Mouse (Mus musculus) heart, postnatal 14 days (tissue): ENCODE data around the gene Ugt1a8. TPM values are rescaled to one million over a fixed set of nuclear protein-coding genes. Genes with fewer than 3 reads are reported as not detected.
"Not testable (repeated sequence)": the region's sequence is repeated elsewhere in the genome, so short reads cannot be mapped to it uniquely, and the experiment has no call there.

Experiments
- DNase-seq, 2 experiments: peaks; one replicate each; pipeline ENCODE4 v3.0.0; 2021 to 2022
- intact Hi-C: fragments of 180-260 bp; cut with DNase I; formaldehyde crosslinking; loops from one replicate; pipeline ENCODE4 v1.15.1; 2025
- long read RNA-seq, 2 experiments: library from polyadenylated mRNA; stranded (forward); transcript quantifications; one replicate each; pipeline ENCODE4 v2.0.0; 2021
- total RNA-seq, 2 experiments: library from RNA; stranded (reverse); gene quantifications; 2 replicates each; pipeline ENCODE4 v1.2.3; 2021

Gene Ugt1a8
- not detected for total RNA-seq
- long read RNA-seq, experiment 1, result 0 reads
- long read RNA-seq, experiment 2, result 0 reads

DNA sequence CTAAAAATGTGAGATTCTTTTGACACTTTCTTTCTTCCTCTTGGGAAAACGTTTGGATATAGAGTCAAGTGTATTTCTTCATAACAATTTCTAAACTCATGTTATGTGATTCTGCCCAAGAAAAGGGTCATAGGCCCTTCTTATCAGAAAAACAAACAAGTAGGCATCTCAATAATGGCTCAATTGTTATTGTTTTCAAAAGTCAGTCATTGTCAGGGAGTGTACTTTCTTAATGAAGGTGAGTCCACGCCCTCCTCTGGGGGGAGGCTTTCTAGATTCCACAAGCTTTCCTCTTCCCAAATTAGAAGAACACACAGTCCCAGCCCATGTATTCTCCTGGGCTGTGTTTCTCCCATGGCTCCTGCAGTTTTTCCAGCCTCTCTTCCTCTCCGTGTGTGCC, at the start of gene Ugt1a8:
Ugt1a8 (plus strand) TSS at position 301 of the 400 bp plus-strand sequence.
- DNase-seq, result no peak
- intact Hi-C loops, result no loop called here

DNA sequence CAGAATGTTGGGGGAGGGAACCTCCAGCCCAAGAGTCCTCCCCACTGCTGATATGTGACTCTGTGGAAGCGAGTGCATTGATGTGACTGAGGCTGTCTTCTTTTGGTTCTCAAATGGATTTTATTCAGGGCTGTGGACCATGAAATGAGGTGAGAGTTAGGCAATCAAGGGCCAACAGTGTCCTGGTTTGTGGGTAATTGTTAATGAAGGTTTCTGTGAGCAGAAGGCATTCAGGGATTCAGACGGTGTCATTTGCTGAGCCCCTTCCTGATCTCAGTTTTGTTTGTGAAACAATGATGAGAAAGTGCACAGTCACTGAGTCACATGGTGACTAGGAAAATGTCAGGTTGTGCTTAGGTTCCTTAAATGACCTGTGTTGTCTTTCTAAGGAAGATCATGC, 44.6 kb upstream of the Ugt1a8 start:
- intact Hi-C loops, DNase-seq: not testable (repeated sequence)

DNA sequence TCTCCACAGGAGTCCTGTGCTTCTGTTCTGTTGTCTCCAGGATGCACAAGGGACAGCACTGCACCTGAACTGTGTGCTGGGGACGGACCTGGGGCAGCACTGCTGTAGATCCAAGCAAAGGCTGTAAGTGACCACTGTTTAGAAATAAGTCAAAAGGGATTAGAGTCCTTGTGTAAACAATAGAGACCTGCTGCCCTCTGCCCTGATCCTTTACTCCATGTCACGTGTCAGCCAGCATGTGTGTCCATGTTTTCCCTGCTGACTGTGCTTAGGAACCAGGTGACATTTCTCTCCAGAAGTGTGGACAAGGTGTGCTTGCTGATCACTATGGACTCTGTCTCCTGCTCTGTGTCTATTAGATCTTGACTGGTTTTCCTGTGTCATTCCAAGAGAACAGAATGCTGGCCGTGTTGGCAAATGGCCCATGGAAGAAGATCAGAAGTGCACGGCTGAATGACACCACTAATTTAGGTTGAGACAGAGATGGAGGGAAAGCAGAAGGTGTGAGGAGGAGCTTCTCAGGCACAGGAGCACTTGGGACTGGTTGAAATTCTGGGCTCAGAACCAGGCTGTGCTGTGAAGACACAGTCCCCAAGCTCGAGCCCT, 42.7 kb upstream of the Ugt1a8 start:
- intact Hi-C loops, DNase-seq: not testable (repeated sequence)

DNA sequence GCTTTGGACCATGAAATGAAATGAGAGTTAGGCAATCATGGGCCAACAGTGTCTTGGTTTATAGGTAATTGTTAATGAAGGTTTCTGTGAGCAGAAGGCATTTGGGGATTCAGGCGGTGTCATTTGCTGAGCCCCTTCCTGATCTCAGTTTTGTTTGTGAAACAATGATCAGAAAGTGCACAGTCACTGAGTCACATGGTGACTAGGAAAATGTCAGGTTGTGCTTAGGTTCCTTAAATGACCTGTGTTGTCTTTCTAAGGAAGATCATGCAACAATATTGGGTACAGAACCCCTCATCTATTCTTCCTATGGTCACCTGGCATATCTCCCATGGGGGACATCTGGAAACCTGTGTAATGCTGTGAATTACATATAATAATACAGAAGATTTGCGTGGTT, 40.2 kb upstream of the Ugt1a8 start:
- intact Hi-C loops, DNase-seq: not testable (repeated sequence)

DNA sequence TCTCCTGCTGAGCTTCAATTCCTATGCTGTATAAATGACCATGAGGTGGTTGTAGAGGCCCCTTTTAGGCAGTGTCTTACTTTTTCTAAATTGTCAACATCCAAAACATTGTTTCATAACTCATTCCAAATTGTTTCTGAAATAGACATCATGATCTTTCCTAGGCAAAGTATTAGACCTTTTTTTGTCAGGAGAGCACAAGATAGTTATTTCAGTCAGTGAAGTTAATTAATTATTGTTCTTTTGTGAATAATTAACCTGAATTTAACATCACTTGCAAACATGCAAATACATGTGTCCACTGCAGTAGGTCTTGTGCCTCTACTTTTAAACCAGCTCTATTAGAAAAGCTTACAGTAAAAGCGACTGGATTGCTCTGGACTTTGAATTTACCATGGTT, 32.5 kb upstream of the Ugt1a8 start, which contains the start of gene Ugt1a10:
Ugt1a10 (plus strand) TSS at position 301 of the 400 bp plus-strand sequence.
- intact Hi-C loops, result no loop called here
- no peak for DNase-seq

DNA sequence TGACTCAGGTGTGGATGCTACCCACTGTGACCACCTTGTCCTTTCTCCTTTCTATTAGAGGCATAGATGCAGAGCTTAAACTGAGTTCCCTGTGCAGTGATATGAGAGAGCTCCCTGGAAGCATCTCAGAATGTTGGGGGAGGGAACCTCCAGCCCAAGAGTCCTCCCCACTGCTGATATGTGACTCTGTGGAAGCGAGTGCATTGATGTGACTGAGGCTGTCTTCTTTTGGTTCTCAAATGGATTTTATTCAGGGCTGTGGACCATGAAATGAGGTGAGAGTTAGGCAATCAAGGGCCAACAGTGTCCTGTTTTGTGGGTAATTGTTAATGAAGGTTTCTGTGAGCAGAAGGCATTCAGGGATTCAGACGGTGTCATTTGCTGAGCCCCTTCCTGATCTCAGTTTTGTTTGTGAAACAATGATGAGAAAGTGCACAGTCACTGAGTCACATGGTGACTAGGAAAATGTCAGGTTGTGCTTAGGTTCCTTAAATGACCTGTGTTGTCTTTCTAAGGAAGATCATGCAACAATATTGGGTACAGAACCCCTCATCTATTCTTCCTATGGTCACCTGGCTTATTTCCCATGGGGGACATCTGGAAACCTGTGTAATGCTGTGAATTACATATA, 21.0 kb upstream of the Ugt1a8 start:
- DNase-seq, intact Hi-C loops: not testable (repeated sequence)

DNA sequence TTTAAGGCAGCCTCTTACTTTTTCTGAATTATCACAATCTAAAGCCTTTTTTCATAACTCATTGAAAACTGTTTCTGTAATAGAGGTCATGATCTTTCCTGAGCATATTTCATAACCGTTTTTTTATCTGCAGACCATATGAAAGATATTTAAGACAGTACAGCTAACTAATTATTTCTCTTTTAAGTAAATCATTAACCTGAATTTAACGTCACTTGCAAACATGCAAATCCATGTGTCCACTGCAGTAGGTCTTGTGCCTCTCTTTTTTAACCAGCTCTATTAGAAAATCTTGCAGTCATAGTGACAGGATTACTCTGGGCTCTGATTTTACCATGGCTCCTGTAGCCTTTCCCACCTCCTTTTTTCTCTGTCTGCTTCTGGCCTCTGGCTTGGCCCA, 17.1 kb upstream of the Ugt1a8 start, which contains the start of gene Ugt1a9:
Ugt1a9 (plus strand) TSS at position 306 of the 400 bp plus-strand sequence.
- intact Hi-C loops, result no loop called here

DNA sequence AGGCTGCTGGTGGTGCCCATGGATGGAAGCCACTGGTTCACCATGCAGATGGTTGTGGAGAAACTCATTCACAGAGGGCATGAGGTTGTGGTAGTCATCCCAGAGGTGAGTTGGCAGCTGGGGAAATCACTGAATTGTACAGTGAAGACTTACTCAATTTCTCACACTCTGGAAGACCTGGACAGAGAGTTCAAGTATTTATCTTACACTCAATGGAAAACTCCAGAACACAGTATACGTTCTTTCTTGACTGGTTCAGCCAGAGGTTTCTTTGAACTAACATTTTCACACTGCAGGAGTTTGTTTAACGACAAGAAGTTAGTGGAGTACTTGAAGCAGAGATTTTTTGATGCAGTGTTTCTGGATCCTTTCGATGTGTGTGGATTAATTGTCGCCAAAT, 16.7 kb upstream of the Ugt1a8 start:
- intact Hi-C loops, result no loop called here
- DNase-seq, result no peak

More for the DNA sequence above, 17.1 kb upstream of the Ugt1a8 start, which contains the start of gene Ugt1a9:
- no peak for DNase-seq

DNA sequence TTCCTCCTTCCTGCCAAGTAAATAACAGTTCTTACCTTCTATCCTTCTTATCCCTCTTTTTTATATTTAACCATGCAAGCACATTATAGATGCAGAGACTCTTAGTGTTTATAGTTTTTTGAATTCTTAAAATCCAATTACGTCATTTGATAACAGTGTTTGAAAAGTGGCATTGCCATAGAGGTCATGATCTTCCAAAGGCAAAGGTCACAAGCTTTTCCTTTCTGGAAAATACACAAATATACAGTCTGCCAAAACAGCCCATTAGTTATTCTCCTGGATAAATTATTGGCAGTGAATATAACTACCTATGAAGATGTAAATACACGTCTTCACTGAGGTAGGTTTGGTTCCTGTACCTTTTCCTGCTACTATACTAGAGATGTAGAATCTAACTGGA, 13.1 kb upstream of the Ugt1a8 start:
- intact Hi-C loops, result no loop called here
- no peak for DNase-seq

DNA sequence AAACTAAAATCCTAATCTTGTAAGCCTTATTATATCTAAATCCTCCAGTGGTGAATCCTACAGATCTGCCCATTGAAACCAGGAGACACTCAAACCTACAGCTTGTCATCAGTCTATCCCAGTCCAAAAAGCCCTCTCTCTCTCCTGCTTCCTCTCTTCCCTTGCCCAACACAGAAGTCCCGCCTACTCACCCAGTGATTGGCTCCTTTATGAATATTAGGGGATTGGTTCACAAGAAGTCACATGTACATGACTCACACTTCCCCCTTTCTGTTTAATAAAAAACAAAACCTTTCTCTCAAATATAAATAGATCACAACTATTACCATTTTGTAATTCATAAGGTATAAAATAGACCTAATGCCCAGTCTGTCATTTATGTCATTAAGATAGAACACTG, 10.5 kb upstream of the Ugt1a8 start:
- intact Hi-C loops, result no loop called here

DNA sequence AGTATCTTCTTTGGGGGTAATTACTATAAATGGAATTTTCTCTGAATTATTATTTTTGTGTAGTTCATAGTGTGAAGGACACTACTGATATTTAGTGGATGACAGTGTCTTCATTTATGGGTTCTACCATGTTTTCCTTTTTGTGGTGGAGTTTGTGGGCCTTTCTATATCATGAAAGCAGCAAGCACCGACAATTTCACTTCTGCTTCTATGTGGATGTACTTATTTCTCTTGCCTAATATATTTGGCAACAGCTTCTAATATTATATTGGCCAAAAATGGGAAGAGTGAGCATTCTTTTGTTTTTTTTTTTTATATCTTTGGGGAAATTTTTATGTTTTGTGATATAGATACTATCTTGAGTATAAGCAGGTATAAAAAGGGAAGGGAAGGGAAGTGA, 5.9 kb upstream of the Ugt1a8 start:
- intact Hi-C loops, result no loop called here
- no peak for DNase-seq

More for the DNA sequence above, 10.5 kb upstream of the Ugt1a8 start:
- DNase-seq, result no peak

DNA sequence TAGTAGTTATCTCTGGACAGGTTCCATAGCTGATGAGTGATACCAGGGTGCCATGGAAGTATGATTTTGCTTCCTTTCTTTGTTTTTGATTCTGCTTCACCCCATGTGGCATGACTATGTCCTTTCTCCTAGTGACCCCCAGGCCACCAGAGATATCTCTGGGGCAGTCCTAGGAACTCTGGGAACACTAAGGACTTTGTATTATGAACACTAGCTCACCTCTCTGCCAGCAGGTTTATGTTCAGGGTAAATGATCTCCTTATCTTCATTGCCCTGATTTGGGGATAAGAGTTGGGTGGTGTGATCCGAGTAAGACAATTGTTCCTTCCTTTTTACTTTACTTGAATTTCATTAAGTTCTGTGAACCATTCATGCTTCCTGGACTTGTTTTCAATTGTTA, 1.5 kb upstream of the Ugt1a8 start:
- no peak for DNase-seq
- intact Hi-C loops, result no loop called here

DNA sequence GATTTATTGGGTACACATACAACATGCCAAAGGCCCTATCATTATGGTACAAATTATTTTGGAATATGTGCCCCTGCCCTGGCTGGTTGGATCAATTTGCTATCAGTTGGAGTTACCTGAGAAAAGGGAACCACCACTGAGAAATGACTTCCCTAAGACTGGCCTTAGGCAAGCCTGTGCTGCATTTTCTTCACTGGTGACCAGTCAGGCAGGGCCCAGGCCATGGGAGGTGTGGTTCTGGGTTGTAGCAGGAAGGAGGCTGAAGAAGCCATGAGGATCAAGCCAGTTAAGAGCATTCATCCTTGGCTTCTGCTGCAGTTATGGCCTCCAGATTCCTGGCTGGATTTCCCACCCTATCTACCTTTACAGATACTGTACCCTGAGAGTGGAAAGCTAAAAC, 4.7 kb downstream of the Ugt1a8 start:
- DNase-seq, result no peak
- intact Hi-C loops, result no loop called here

DNA sequence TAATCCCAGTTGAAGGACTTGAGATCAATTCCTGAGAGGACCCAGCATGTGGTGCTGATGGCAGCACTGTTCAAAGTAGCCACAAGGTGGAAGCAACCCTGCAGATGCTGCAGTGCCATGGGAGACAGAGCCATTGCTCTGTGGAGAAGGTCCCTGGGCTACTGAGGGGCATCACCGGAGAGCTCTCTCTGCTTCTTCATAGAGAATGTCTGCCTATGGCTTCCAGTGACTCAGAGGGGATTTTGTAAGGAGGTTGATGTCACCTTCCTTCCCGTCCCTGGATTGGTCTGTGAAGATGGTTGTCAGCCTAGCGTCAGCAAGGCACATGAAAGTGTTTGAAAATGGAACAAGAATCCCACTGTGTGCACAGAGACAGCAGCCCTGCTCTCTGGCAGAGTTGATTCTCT, 6.7 kb downstream of the Ugt1a8 start:
- intact Hi-C loops, DNase-seq: not testable (repeated sequence)

DNA sequence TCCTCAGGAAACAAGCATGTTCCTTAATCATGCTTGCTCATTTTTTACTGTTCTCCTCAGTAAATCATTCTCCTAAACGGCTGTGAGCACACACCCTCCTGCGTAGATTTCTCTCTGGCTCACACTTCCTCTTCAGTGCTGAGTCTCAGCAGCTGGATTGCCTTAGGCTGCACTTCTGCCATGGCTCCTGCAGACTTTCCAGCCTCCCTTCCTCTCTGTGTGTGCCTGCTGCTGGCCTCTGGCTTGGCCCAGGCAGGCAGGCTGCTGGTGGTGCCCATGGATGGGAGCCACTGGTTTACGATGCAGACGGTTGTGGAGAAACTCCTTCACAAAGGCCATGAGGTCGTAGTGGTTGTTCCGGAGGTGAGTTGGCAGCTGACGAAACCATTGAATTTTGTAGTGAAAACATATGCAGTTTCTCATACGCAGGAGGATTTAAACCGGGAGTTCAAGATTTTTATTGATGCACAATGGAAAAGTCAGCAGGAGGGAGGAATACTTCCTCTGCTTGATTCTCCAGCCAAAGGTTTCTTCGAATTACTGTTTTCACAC, 7.4 kb downstream of the Ugt1a8 start, which contains the start of gene Ugt1a7c:
Ugt1a7c (plus strand) TSS at position 122 of the 552 bp plus-strand sequence.
- peak; percentile 29 to 34 for DNase-seq
- intact Hi-C loops, result no loop called here

DNA sequence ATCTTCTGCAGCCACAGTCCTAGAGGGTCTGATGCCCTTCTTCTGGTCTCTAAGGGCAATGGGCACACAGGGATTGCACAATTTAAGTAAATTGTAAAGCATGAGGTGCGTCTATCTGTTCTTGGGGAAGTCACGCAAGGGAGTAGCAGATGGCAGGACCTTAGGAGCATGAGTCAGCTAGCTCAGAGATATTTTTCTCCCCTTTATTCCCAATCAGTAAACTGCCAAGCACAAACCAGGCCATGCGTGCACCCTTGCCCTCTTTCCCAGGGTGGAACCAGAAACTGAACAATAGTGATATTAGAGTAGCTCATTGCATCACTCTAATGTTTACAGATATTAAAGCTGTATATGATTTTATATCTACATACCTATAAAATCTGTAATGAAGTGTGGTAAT, 10.9 kb downstream of the Ugt1a8 start:
- DNase-seq, intact Hi-C loops: not testable (repeated sequence)

DNA sequence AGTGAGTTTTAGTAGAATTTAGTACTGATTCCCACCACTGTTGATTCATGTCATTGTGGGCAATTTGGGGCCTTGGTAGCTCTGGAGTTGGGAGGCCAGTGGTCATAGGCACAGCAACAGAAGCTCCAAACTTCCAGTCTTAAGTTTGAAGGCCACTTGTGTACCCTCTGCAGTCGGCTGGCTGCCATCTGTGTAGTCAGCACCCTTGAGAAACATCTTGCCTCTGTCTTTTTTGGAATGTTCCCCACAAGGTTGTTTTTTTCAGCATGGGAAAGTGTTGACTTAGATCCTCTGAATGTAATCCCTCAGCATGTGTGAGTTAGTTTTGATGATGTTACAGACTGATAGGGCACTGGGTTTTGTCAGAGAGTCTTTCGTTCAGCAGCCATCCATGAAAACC, 12.1 kb downstream of the Ugt1a8 start:
- intact Hi-C loops, DNase-seq: not testable (repeated sequence)

DNA sequence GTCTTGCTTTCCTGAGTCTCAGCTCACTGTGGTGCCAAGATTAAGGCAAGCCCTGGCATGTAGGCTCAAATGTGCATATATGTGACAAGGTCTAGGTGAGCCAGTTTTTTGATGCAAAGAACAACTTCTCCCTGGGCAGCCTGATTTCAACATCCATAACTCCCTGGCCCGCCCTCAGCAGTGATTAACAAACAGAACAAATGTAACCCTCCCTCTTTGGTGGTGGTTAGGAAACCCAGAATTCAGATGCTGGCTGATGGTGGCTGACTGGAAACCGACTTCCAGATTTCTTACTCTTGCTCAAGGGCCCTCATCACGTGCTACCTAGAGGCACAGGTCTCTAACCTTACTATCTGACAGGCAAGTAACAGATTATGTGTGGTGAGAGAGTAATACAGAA, 15.4 kb downstream of the Ugt1a8 start, which contains the start of gene Ugt1a6b:
Ugt1a6b (plus strand) TSS at position 234 of the 400 bp plus-strand sequence.
- DNase-seq, intact Hi-C loops: not testable (repeated sequence)

DNA sequence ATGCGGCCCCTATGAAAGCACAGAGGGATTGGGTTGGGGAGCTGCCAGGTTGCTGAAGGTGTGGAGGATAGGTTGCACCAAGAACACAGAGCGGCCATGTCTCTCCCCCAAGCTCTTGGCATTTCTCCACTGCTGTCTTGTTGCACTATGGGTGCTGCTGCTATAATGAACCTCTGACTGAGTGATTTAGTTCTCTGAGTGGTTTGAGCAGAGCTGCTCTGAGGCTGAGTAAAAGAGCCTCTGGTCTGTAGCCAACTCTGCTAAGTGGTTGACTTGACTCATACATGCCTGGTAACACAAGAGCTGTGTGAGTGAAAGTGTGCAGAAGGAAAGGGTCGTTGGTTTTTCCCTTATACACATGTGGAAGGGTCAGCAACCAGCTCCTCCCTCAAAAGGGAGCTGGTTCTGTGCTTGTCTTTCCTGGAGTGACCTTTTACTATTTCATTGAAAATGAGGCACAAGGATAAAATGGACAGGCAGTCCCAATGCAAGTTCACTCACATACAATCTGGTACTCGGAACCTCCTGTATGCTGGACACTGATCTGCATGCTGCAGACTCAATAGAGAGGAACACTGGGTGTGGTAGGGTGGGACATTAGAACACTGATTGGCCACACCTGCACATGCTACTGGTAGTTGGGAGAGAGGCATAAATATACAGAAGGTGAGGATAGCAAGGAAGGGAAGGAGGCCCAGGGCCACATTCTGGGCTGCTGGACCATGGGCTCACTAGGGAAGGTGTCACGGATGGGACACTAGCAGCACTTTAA, 16.3 kb downstream of the Ugt1a8 start:
- intact Hi-C loops, DNase-seq: not testable (repeated sequence)

DNA sequence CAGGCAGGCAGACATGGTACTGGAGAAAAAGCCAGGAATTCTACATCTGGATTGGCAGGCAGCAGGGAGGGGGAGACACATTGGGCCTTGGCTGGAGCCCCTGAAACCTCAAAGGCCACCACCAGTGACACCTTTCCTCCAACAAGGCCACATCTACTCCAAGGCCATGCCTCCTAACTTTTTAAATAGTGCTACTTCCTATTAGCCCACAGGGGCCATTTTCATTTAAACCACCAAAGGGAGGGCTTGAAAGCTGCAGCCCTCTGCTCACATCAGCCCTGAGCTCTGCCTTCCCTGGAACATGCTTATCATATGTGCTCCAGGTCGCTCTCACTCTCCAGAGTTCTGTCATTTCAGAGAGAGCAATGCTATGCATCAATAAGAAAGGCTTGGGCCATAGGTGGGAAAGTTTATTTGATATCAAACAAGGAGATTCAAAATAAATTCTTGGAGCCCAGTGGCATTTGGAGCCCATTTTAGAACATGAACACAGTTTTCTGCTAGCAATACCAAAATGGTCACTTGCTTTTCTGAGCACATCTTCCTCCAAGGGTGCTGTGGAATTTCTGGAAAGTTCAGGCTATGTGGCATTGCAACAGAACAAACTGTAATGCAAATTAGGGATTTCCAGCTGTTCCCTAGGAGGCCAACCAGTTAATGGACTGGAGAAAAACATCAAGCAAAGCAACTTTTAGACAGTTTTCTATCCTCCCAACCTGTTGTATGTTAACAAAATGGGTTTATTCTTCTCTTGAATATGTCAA, 17.2 kb downstream of the Ugt1a8 start:
- intact Hi-C loops, result no loop called here
- no peak for DNase-seq
